Mouse (Mus musculus) heart, postnatal 4 days (tissue): ENCODE measurements around the gene Gm20403. TPM values are rescaled to one million over a fixed set of nuclear protein-coding genes. Genes with fewer than 3 reads are reported as not detected.

Source experiments
- total RNA-seq, 2 experiments: library from RNA; stranded (reverse); gene quantifications; 2 replicates each; pipeline ENCODE4 v1.2.3; 2021

The Gm20403 gene
- total RNA-seq, 2 experiments from 2014 or later = not detected

Other genes starting within 250 kb of the Gm20403 start
- 10 to 100 TPM; 56.4 TPM for gene Snx6, start 190.8 kb downstream of the Gm20403 start, total RNA-seq
- gene Cfl2, start 123.7 kb downstream of the Gm20403 start, total RNA-seq = 100 to 1,000 TPM; 509 to 516 TPM
- gene Baz1a, start 27.8 kb upstream of the Gm20403 start, total RNA-seq = 10 to 100 TPM; 15.0 to 16.5 TPM
- 10 to 100 TPM in 1 of 2 experiments, 1 to 10 TPM in 1; 8.8 to 10.2 TPM for gene 2700097O09Rik, start 93.6 kb upstream of the Gm20403 start, total RNA-seq
- gene Srp54a, start 93.7 kb upstream of the Gm20403 start, total RNA-seq = 100 to 1,000 TPM in 1 of 2 experiments, 10 to 100 TPM in 1; 94.3 to 101 TPM
- 10 to 100 TPM; 11.0 to 15.0 TPM for gene Fam177a, start 137.9 kb upstream of the Gm20403 start, total RNA-seq
- gene Srp54b, start 168.6 kb upstream of the Gm20403 start, total RNA-seq = 10 to 100 TPM; 38.6 to 43.3 TPM
- 1 to 10 TPM in 1 of 2 experiments, not detected in 1; 4.7 TPM for gene 1700047I17Rik2, start 213.1 kb upstream of the Gm20403 start, total RNA-seq
- 10 to 100 TPM; 27.2 to 31.5 TPM for gene Srp54c, start 243.6 kb upstream of the Gm20403 start, total RNA-seq